Mouse (Mus musculus): ENCODE results near the gene Tmem39b. TPM values are rescaled to one million over a fixed set of nuclear protein-coding genes. Genes with fewer than 3 reads are reported as not detected.

Gene Tmem39b
- total RNA-seq, 2 experiments from 2014 or later: 14.5 to 14.9 TPM

- DNase-seq (ENCODE audit: low spot score in 2 of 2): no peak
These were observed 12.1 kb downstream of the Tmem39b start for GRCm38 (mm10) chr4:129684531-129684930.

DNA sequence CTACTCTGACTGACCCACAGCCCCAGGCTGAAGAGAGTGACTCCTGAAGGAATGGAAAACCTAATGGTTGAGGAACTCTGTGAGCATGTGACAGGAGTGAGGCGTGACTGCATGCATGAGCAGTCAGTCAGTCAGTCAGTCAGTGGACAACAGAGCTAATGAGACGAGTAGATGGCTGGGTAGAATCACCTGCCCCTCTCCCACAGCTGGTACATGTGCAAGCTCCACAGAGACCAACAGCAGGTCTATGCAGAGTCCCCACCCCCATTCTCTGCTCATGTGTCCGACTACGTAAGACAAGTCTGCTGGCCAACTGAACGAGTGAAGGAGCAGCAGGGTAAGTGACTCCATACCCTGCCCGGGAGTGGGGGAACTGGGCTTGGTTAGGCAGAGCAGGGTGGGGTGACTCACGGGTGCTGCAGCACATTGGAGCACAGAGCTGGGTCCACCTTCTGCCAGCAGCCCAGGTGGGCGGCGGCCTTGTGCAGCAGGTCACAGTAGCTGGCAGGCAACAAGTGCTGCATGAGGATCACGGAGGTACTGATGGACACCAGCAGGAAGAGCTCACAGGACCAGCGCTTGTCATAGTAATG, 12.6 kb downstream of the Tmem39b start:
- DNase-seq (ENCODE audit: low spot score in 2 of 2): no peak

- DNase-seq (ENCODE audit: low spot score in 2 of 2): no peak
These were observed 14.8 kb downstream of the Tmem39b start for GRCm38 (mm10) chr4:129681837-129682236.

GRCm38 (mm10) chr4:129672878-129673449, 23.7 kb downstream of the Tmem39b start:
- DNase-seq (ENCODE audit: low spot score in 2 of 2): no peak

- DNase-seq (ENCODE audit: low spot score in 2 of 2): peak; percentile 93 to 95
These were observed 24.4 kb downstream of the Tmem39b start, which contains the start of gene Kpna6 for GRCm38 (mm10) chr4:129672083-129672877. TSS of gene Kpna6 (minus strand) at chr4:129672767.

DNA sequence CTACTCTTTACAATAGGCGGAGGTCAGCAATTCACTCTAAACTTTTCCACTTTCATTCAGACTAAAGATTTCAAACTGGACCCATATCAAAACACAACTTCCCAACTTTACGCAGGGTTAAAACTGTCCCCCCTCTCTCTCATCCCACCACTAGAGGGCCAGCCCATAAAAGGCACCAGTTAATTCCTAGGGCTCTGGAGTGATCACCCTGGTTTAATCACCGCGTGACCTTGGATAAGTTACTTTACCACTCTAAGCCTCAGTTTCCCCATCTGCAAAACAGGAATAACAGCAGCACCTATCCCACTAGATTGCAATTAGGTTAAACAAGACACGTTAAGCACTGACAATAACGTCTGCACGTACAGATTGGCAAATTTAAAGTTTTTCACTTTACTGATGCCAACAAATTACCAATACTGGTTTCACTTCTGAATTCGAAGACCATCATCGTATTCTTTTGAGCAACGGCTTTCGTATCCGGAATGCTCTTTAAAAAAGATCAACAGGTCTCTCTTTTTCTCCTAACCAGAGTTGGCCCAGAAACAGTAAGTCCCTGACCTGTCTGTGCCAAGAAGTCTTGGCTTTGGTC, 25.1 kb downstream of the Tmem39b start:
- DNase-seq (ENCODE audit: low spot score in 2 of 2): peak; percentile 33 to 37

DNA sequence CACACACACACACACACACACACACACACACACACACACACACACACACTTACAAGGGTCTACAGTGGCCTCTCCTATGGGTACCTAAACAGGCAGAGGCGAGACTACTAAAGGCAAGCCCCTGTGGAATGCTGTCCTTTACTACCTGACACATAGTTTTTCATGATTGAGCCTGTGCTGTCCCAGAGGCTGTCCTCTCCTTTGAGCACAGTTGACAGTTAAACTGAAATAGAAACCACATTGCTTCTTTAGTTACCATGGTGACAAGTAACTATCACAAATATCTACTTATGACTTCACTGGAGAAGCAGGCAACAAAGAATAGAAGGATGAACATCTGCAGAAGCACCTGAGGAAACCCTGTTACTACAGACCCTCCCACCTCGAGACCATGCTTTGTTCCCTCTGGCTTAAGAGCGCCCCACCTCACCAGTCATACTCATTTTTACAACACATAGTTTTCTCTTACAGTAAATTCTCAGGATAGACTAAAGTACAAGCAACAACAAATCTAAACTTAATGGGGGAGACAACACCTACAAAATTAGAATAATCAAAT, 34.3 kb downstream of the Tmem39b start:
- DNase-seq (ENCODE audit: low spot score in 2 of 2): no peak

- DNase-seq (ENCODE audit: low spot score in 2 of 2): no peak
These were observed 35.1 kb downstream of the Tmem39b start for GRCm38 (mm10) chr4:129661584-129661983.

DNA sequence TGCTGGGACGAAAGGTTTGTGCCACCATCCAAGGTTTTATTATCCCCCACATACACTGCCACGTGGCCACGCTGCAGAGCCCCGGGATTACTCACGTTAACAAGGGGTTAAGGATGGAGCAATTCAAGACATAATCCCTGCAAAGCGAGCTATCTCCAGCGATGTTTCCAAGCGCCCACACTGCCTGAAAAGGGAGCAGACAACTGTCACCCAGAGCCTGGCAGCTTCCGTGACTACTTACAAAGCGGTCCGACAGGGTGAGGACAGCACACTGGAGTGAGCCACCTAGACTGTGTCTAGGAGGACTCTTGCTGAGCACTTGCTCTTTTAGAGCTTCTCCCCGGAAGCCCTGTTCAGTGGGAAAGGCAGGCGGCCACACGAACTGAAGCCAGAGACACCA, 41.9 kb downstream of the Tmem39b start:
- peak in 1 of 2 experiments; percentile 49 for DNase-seq (ENCODE audit: low spot score in 2 of 2)

GRCm38 (mm10) chr4:129650359-129650758, 46.3 kb downstream of the Tmem39b start:
- DNase-seq (ENCODE audit: low spot score in 2 of 2): no peak

GRCm38 (mm10) chr4:129648656-129649055, 48.0 kb downstream of the Tmem39b start:
- DNase-seq (ENCODE audit: low spot score in 2 of 2): no peak

DNA sequence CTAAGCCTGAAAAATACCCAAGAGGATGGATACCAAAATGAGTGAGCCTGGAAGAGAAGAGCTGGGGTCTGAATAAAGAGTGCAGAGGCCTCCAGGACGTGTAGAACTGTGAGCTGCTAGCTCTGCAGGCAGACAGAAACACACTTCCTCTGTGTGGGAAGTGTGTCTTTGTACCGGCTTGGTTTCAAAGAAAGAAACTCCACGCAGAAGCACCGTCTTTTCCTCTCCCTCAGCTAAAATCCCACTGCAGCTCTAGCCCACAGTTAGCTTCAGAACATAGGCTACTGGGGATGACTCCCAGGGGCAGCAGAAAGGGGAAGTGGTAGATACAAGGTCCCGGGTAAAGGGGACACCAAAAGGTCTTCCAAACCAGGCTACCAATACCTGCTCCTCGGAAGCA, 51.4 kb downstream of the Tmem39b start:
- peak in 1 of 2 experiments; percentile 39 for DNase-seq (ENCODE audit: low spot score in 2 of 2)

DNA sequence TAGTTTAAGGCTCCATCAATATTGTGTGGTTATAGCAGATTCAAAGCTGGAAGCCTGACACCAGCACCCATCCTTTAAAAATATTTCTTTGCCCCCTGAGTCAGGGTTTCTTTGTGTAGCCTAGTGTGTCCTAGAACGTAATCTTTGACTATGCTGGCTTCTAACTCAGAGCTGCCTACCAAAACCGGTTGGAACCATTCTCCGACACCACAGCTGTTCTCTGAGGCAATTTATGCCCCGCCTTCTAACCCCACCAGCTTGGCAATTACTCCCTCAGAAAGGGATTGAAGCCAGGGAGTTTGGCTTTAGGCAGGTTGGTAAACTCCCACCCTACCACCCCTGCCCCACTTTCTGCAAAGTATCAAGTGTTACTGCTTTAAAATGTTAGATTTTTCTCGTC, 54.9 kb downstream of the Tmem39b start:
- DNase-seq (ENCODE audit: low spot score in 2 of 2): no peak

DNA sequence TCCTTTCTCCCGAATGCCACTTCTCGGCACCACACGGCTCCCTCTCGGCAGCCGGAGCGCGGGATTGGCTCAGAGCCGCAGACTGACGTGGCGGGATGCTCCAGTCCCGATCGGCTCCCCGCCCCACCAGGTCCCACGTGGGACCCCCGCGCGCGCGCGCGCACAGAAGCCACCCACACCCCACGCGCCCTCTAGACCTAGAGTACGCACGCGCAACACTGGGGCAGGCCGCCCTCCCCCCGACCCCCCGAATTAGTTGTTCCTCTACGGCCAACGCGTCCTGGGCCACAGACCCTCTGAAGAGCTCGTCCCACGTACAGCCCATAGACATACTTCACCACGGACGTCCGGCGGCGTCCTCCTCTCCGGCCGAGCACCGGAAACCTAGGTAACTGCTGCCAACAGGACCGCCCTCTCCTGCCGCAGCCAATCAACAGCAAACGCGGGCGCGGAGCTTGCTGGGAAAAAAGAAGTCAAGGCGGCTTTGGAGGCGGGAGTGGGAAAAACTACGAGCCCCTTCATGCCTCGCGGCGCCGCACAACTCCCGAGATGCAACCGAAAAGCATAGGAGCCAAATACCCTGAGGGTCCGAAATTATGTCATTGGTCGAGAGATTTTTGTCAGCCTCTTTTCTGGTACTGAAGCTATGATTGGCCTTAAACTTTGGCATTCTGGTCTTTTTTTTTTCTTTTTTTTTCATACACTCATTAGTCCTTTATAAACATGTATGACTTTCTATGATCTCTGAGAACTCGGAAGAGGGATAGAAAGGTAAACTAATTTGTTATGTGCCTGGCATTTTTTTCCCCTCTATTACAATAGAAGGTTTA, 55.8 kb downstream of the Tmem39b start, which contains the start of gene Txlna:
Gene Txlna, minus strand, starts transcription at position 428 of the 830 bp plus-strand sequence.
- peak; percentile 97 to 98 for DNase-seq (ENCODE audit: low spot score in 2 of 2)

- no peak for DNase-seq (ENCODE audit: low spot score in 2 of 2)
These were observed 56.5 kb downstream of the Tmem39b start for GRCm38 (mm10) chr4:129640101-129640637.

GRCm38 (mm10) chr4:129639221-129639620, 57.4 kb downstream of the Tmem39b start:
- DNase-seq (ENCODE audit: low spot score in 2 of 2): no peak

DNA sequence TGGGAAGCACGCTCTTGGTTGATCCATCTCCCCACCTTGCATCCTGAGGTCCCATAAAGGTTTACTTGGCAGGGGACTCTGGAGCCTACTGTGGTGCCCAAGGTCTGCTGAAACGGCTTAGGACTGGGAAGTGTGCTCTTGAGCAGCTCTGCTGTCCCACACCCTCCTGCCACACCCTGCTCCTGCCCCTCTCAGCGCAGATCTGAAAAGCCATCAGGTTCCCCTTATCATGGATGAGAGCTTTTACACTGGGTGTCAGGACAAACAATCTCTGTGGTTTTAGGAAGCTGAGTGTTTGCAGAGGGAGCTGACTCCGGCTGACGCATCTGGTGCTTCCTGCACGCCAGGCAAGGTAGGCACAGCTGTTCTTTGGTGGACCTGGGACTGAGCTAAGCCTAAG, 62.8 kb downstream of the Tmem39b start:
- no peak for DNase-seq (ENCODE audit: low spot score in 2 of 2)

GRCm38 (mm10) chr4:129631867-129632266, 64.8 kb downstream of the Tmem39b start:
- DNase-seq (ENCODE audit: low spot score in 2 of 2): no peak

DNA sequence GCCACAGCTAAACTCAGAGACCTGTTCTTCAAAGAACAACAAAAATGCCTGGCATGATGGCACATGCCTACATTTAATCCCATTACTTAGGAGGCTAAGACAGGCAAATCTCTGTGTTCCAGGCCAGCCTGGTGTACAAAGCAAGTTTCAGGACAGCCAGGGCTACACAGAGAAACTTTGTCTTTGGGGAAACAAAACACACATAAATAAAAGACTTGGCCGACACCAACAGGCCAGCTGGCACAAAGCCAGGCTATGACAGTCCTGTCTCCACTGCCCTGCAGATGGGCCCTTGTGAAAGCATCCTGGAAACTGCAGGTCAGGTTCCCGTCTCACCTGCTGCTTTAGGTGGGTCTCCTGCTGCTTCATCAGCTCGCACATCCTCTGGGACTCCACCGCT, 65.7 kb downstream of the Tmem39b start:
- no peak for DNase-seq (ENCODE audit: low spot score in 2 of 2)
